ENCODE assay signal across 10 mouse cellular contexts in the genomic region with DNA sequence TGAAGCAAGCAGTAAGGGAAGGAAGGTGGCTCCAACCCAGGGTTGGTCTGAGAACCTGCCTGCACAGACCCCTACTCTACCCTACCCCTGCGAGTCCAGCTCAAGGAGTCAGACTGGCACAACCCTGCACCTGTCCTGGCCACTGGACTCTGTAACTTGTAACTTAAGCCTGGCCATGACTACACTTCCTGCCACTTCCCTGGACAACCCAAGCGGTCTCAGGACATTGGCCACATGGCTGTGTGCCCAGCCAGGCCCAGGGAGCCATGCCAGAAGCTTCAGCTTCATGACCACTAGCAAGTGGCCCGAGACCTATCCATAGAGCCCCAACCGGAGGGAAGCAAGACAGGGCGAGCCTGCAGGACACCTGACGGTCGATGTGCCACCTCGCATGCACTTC. TPM values are rescaled to one million over a fixed set of nuclear protein-coding genes. Genes with fewer than 3 reads are reported as not detected.
DNase-seq lines count a peak whose midpoint lies in the region; ATAC-seq and TF ChIP-seq lines count a peak whose summit lies in the region.
"Had no signal": no experiment of that assay in that cellular context is flagged by ENCODE, and none has a peak within 500 bp of the region (broad histone marks: within the 10 kb centered on the region; RNA-seq: fewer than 3 reads in every experiment).

No protein-coding gene starts in this region.

- TF ChIP-seq CTCF in layer of hippocampus, adult 2 months (conservative IDR thresholded peaks at IDR 0.05): no peak

- no peak overlapping the region for H3K9ac ChIP-seq in embryonic facial prominence, embryonic 15.5 days
- H3K9ac ChIP-seq: liver, embryonic 14.5 days had no signal

- no peaks in the 10 kb centered on the region for H3K9me3 ChIP-seq in embryonic facial prominence, embryonic 15.5 days (replicated peaks)

- WGBS in embryonic facial prominence, embryonic 15.5 days: 82% methylated on average over 8 of the region's 8 CpGs

- no peak for DNase-seq in layer of hippocampus, adult 2 months (ENCODE audit: low spot score in 2 of 2)
- DNase-seq in layer of hippocampus, postnatal 25 days (ENCODE audit: extremely low spot score in 1 of 2, low spot score in 1 of 2): no peak
- DNase-seq in adipocyte (ENCODE audit: low spot score): peak; percentile 77
- DNase-seq in kidney, adult 9 months: peak; percentile 99
- peak; percentile 66 for DNase-seq in testis, postnatal 10 days (ENCODE audit: low spot score)
- DNase-seq in c-Kit-positive CD71-positive TER-119-positive erythroid progenitor cells, embryonic 14.5 days (ENCODE audit: low spot score): no peak

- H3K4me1 ChIP-seq in embryonic facial prominence, embryonic 15.5 days: peaks cover 39% of the 10 kb centered on the region

- H3K27ac ChIP-seq in layer of hippocampus, adult 2 months: peak overlapping the region; percentile 62
- H3K27ac ChIP-seq in embryonic facial prominence, embryonic 15.5 days (replicated peaks): 0 out of 2 replicates have a peak overlapping the region, but pooled peaks have one; percentile 35
- H3K27ac ChIP-seq: liver, embryonic 14.5 days had no signal

- H3K36me3 ChIP-seq in embryonic facial prominence, embryonic 15.5 days: no peaks in the 10 kb centered on the region

- H3K4me3 ChIP-seq in layer of hippocampus, adult 2 months: no peak overlapping the region
- no peak overlapping the region for H3K4me3 ChIP-seq in embryonic facial prominence, embryonic 15.5 days (replicated peaks)
- H3K4me3 ChIP-seq: erythroblast, embryonic 14.5 days had no signal

- no peak for ATAC-seq in embryonic facial prominence, embryonic 15.5 days (ENCODE audit: insufficient number of reproducible peaks, low FRiP score, low TSS enrichment, low read depth)
- no peak for ATAC-seq in megakaryocyte progenitor cell, adult 5-6 weeks (replicated peaks; ENCODE audit: poor library complexity)

- no peak overlapping the region for H3K4me2 ChIP-seq in embryonic facial prominence, embryonic 15.5 days (replicated peaks)

- H3K27me3 ChIP-seq in embryonic facial prominence, embryonic 15.5 days: no peaks in the 10 kb centered on the region

RNA-seq across cellular contexts. Expression of a gene that starts 8.1 kb away (rescaled TPM):
- 1 to 10 TPM; 6.9 to 8.9 TPM for total RNA-seq in layer of hippocampus, adult 2 months (2021)
- 10 to 100 TPM in 1 of 2 experiments, 1 to 10 TPM in 1; 5.7 to 10.2 TPM for total RNA-seq in layer of hippocampus, postnatal 25 days (2021)
- polyA plus RNA-seq in embryonic facial prominence, embryonic 15.5 days (2015; fragmentation: Nextera tagmentation; extraction: Ambion mirVana): 28.0 and 37.2 TPM in 2 replicates
- total RNA-seq in megakaryocyte progenitor cell, adult 5-6 weeks (2015): 0.07 and 2.1 TPM in 2 replicates
- total RNA-seq in megakaryocyte progenitor cell, adult 5-6 weeks (2017): 0.03 and 0.08 TPM in 2 replicates

RNA-seq across cellular contexts. Expression of a gene that starts 39.6 kb away (rescaled TPM):
- 100 to 1,000 TPM; 713 to 738 TPM for total RNA-seq in layer of hippocampus, adult 2 months (2021)
- 100 to 1,000 TPM; 617 to 738 TPM for total RNA-seq in layer of hippocampus, postnatal 25 days (2021)
- polyA plus RNA-seq in embryonic facial prominence, embryonic 15.5 days (2015; fragmentation: Nextera tagmentation; extraction: Ambion mirVana): 599 and 606 TPM in 2 replicates
- 1,700 and 1,787 TPM in 2 replicates for total RNA-seq in megakaryocyte progenitor cell, adult 5-6 weeks (2015)
- total RNA-seq in megakaryocyte progenitor cell, adult 5-6 weeks (2017): 2,626 and 3,717 TPM in 2 replicates

RNA-seq across cellular contexts. Expression of a gene that starts 46.3 kb away (rescaled TPM):
- total RNA-seq in layer of hippocampus, adult 2 months (2021): 100 to 1,000 TPM; 105 to 108 TPM
- total RNA-seq in layer of hippocampus, postnatal 25 days (2021): 100 to 1,000 TPM; 104 to 108 TPM
- 176 and 190 TPM in 2 replicates for polyA plus RNA-seq in embryonic facial prominence, embryonic 15.5 days (2015; fragmentation: Nextera tagmentation; extraction: Ambion mirVana)
- total RNA-seq in megakaryocyte progenitor cell, adult 5-6 weeks (2015): 67.6 and 85.2 TPM in 2 replicates
- total RNA-seq in megakaryocyte progenitor cell, adult 5-6 weeks (2017): 52.9 and 84.5 TPM in 2 replicates

RNA-seq across cellular contexts. Expression of a gene that starts 55.7 kb away (rescaled TPM):
- total RNA-seq in layer of hippocampus, adult 2 months (2021): 10 to 100 TPM; 31.6 to 37.5 TPM
- 10 to 100 TPM; 32.3 to 38.2 TPM for total RNA-seq in layer of hippocampus, postnatal 25 days (2021)
- 13.5 and 14.2 TPM in 2 replicates for polyA plus RNA-seq in embryonic facial prominence, embryonic 15.5 days (2015; fragmentation: Nextera tagmentation; extraction: Ambion mirVana)
- total RNA-seq in megakaryocyte progenitor cell, adult 5-6 weeks (2015): 12.6 and 15.1 TPM in 2 replicates
- total RNA-seq in megakaryocyte progenitor cell, adult 5-6 weeks (2017): 9.9 and 12.7 TPM in 2 replicates

Comparison
In these comparisons a context has a peak if more than half of its experiments do, and no peak if none do; other contexts are left out.
1. DNase-seq: peak in adipocyte (single experiment), kidney, adult 9 months (single experiment) and testis, postnatal 10 days (single experiment); none in layer of hippocampus, adult 2 months (0 of 2), layer of hippocampus, postnatal 25 days (0 of 2) and c-Kit-positive CD71-positive TER-119-positive erythroid progenitor cells, embryonic 14.5 days (single experiment).